Mouse (Mus musculus): ENCODE results near the gene Pusl1.

Gene Pusl1

DNA sequence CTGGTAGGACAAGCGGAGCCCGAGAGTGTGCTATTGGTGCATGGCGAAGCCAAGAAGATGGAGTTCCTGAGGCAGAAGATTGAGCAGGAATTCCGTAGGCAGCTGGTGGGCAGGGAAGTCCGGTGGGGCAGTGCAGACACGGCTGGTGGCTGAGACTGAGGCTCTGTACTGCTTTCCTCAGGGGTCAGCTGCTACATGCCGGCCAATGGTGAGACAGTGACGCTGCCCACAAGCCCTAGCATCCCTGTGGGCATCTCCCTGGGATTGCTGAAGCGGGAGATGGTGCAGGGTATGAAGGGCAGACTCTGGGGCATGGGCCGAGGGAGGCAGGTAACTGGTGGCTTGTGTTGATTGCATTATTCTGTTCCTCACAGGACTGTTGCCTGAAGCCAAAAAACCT, 3.9 kb downstream of the Pusl1 start:
- DNase-seq (ENCODE audit: low spot score in 2 of 2) = no peak

DNA sequence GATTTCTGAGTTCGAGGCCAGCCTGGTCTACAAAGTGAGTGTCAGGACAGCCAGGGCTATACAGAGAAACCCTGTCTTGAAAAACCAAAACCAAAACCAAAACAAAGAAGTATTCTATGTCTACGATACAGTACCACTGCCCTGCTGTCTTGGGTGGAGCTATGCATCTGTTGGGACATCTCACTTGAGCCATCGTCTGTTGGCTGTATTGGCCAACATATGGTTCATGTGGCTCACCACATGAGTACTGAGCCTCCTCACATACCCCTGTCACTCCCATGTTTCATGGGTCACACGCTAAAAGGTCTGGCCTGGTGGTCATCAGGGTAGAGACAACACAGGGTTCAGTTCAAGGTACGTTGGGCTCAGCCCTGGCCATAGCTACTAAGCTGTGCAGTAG, 5.3 kb downstream of the Pusl1 start:
- DNase-seq (ENCODE audit: low spot score in 2 of 2) = no peak

DNA sequence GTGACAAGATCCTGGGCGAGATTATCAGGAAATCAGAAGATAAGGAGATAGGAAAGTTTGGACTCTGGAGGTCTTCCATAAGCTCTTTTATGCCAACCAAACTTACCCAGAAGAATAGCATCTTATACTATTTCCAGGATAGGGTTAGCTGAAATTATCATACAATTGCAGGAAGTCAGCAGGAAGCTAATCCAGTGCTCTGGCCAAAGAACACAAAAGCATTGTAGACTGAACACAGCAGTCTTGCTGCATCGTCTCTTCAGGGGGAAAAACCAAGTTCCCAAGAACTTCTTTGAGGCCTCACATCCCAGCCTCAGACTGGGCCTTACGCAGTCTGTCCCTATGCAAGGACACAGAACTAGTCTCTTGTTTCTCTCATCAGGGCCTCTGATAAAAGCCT, 8.0 kb downstream of the Pusl1 start:
- DNase-seq (ENCODE audit: low spot score in 2 of 2) = no peak

DNA sequence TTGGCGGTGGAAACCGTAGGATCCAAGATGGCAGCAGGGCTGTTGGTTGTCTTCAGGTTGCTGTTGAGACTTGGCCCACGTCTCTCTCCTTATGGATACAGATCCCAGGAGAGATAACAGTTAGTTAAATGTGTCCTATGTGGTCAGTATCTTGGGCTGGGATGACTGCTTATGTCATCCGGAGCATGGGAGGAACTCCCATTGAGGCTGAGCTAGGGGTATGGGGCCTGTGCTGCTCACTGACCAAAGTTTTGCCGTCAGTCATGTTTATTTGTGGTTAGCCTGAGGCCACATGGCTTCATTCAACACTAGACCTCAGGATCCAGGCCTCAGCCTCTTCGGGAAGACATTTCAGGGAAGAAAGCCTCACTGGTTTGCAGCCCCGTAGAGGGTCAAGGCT, 20.2 kb downstream of the Pusl1 start:
- no peak for DNase-seq (ENCODE audit: low spot score in 2 of 2)

DNA sequence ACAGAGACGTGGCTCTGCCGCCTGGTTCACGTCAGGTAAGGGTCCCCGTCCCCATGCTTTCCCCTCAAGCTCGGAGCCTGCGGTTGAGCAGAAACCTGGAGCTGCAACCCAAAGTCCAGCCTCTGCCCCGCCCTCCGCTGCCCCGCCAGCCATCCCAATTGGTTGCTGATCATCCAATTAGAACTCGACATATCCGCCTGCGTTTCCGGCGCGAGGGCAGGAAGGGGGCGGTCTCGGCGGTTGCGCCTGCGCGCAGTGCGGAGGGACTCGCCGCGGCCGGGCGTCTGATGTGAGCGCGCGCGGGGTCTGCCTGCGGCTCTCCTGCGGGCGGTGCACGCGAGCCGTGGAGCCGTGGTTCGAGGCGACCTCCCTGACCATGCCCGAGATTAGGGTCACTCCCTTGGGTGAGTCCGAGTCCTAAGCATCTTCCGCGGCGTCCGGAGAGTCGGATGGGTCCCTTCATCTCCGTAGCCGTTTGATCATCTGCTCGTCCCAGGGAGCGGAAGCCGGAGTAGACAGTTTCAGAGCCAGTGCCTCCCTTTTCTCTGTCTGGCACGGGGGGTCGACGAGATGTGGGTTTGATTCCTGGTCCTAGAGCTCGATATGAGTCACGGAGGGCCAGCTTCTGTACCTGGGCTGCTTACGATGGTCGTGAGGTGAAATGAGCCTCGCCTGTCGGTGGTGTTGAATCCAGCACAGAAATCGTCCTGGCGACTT, 22.1 kb downstream of the Pusl1 start, which contains the start of the genes Cptp and Ints11:
TSS of gene Cptp (minus strand) at position 124 of the 717 bp plus-strand sequence.
TSS of gene Ints11 (plus strand) at position 230 of the 717 bp plus-strand sequence.
- DNase-seq (ENCODE audit: low spot score in 2 of 2) = peak; percentile 92 to 97

DNA sequence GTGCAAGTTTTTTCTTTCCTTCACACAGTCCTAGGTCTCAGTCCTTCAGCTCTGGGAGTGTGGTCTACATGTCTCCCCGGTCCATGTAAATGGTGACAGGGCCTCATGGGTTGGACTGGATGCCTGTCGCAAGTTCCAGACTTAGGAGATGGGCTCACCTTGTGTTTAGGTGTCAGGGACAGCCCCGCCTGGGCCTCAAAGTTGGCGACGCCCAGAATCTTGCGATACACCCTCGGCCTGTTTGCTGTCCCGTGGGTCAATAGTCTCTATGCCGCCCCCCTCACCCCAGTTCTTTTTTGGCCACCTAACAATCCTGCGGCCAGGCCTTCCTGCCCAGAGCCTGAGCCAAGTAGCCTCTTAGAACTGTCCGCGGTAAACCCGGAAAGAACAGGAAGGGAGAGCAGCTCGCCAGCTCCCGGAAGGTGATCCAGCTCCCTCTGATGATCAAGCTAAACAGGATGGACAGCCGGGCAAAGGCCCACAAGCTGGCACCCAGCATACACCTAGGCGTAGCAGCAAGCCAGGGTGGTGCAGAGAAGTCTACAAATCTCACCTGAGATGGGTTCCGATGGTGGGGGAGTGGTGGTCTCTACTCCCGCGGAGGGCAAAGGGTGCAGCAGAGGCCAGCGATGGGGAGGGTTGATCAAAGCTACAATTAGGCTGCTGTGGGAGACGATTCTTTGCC, 22.8 kb downstream of the Pusl1 start:
- no peak for DNase-seq (ENCODE audit: low spot score in 2 of 2)

DNA sequence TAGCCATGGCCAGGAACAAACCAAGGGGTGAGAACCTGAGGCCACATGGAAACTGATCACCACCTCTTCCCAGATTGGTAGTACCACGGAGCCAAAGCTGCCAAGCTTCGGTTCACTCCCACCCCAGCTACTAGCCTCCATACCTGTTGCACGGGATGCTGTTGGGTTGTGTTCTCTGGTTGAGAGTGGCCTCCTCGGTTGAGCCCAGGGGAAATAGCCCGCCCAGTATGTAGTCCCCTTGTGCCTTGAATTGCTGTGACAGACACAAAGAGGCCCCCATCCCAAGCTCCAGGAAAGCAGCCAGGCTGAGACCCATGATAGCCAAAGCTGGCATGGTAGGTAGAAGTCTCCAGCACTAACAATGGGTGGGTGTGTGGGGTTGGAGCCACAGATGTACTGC, 28.6 kb downstream of the Pusl1 start, which contains the start of gene Tas1r3:
TSS of gene Tas1r3 (minus strand) at position 362 of the 400 bp plus-strand sequence.
- peak in 1 of 2 experiments; percentile 8 for DNase-seq (ENCODE audit: low spot score in 2 of 2)

DNA sequence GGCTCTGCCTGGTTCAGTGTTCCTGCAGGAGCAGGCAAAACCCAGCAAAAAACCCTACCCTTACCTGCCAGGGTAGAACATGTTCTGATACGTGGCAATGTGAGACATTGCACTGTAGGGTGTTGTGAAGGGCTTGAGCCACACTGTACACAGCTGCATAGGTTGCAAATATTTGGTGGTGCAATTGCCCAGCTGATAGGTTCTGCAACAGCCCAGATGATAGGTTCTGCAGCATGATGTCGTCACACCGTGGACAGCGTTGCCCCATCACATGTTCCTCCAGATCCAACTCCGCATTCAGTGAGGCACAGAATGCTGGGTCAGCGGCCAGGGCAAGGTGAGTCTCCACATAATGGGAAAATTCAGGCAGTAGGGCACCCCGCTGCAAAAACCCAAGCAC, 29.8 kb downstream of the Pusl1 start:
- peak in 1 of 2 experiments; percentile 8 for DNase-seq (ENCODE audit: low spot score in 2 of 2)

DNA sequence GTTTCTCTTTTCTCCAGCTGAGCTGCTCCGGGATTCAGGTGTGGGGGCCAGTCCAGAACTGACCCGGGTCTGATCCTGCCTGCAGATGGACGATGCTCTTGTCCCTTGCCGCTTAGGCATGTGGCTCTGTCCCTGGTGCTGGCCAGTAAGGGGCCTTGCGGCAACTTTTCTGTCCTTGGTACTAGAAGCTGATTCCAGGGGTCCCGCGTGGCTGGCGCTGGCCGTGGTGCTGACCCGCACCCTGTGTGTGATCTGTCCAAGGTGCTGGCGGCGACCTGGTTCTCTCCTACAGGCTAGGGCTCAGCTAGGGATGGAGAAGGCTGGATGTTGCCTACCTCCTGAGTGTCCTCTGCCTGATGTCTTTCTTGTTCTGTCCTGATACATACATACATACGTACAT, 32.3 kb downstream of the Pusl1 start:
- DNase-seq (ENCODE audit: low spot score in 2 of 2) = no peak

DNA sequence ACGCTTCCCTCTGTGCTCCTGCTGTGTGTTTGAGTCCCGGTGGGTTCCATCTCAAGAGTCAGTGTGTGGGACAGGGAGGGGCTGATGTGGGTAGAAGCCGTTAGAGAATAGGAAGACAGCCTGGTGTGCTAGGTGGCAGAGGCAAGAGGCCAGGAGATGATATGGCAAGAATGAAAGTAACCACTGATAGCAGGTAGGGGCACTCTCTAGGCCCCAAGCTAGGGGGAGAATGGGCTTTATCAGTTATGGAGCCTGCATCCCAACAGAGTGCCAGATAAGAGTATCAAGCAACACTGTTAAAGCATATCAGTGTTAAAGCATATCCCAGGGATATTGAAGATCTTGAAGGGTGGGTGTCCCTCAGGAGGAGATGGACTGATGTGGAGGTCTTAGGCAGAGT, 34.7 kb downstream of the Pusl1 start:
- DNase-seq (ENCODE audit: low spot score in 2 of 2) = no peak

DNA sequence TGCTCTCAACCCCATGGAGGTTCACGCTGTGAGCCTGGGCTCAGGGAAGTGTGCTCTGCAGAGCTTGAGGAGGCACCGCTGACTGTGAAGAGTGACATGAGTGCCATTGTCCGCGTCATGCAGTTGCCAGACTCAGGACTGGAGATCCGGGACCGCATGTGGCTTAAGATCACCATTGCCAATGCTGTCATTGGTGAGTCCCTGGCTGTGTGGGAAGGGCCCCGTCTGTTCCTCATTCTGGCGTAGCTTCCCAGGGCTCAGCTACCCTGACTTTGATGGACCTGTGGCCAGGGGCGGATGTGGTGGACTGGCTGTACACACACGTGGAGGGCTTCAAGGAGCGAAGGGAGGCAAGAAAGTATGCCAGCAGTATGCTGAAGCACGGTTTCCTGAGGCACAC, 35.5 kb downstream of the Pusl1 start:
- no peak for DNase-seq (ENCODE audit: low spot score in 2 of 2)

DNA sequence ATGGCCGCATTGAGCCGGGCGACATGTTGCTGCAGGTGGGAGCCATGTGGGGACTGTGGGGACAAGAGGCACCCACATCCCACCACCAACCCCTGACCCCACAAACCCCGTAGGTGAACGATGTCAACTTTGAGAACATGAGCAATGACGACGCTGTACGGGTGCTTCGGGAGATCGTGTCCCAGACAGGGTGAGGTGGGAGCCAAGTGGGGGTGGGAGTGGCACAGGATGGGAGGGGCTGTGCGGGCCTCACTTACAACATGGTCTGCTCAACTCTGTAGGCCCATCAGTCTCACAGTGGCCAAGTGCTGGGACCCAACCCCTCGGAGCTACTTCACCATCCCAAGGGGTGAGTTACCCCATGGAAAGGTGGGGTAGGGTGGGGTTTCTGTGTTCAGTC, 36.6 kb downstream of the Pusl1 start:
- no peak for DNase-seq (ENCODE audit: low spot score in 2 of 2)

DNA sequence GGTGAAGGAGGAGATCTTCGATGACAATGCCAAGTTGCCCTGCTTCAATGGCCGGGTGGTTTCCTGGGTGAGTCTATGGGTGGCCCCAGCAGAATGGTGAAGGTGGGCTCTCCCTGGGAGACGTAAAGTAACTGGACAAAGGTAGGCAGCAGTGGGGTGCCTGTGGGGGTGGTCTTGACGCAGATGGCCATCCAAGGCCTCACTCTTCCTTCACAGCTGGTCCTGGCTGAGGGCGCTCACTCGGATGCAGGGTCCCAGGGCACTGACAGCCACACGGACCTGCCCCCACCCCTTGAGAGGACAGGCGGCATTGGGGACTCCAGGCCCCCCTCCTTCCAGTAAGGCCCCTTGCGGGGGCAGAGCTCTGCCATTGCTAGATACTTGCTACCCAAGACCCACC, 38.2 kb downstream of the Pusl1 start:
- no peak for DNase-seq (ENCODE audit: low spot score in 2 of 2)

DNA sequence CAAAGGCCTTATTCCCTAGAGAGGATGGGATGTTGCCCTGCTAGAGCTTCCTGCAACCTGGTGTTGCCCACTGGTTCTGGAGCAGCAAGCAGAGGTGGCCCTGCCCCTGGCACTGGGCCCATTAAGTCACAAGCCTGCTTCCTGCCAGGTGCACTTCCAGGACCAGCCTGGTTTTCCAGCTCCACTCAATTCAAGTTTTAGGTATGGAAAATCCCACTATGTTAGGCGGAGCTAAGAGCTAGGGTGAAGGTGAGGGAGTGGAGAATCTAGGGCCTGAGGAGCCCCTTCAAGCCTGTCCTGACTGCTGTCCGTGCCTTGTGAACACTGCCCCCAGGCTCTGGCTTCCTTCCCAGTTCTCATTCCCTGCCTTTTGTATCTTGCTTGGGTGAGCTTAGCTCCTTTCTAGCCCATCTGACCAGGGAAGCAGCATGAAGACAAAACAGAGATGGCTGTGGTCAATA, 39.6 kb downstream of the Pusl1 start:
- DNase-seq (ENCODE audit: low spot score in 2 of 2) = no peak

DNA sequence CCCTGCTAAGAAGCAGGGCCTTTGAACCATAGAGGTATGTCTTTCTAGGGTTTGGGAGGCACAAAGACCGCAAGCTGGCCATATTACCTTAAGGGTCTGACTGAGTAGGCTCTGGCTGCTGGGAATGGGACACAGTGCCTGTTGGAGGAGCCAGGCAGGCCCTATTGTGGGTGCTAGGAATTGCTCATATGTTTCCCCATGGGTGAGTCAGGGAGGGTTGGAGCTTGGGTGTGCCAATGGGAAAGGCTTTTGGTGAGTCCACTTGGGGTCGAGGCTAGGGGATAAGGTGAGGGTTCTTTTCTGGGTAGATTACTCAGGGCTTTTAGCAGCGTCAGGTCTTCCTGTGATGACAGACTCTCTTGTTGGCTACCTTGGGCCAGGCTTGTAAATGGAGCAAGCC, 40.2 kb downstream of the Pusl1 start:
- no peak for DNase-seq (ENCODE audit: low spot score in 2 of 2)

DNA sequence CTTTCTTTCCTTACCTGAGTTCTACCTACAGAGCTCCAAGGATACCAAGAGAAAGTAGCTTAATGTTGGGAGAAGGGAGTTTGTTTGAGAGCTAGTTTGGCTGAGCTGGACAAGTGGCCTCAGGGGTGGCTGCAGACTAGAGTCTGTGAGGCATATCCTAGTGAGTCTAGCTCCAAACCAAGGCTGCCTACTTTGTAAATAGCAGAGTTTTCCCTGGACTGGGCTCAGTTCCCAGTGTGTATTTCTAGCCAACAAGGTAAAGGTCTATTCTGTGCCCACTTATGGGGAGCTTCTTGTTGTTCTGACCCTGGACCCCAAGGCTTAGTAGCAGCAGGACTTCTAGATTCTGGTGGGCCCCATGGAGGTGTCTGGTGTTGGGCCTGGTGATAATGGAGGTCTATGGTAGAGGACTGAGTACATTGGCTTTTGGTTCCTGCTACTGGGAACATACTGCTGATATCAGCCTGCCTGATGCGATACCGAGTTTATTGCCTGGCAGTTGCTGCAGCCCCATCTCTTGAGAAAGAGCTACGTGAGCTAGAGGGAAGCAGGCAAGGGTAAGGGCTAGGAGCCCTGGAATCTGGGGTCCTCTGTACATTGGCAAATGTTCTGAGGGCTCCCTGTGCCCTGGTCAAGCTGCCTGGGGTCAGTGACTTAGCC, 41.7 kb downstream of the Pusl1 start:
- no peak for DNase-seq (ENCODE audit: low spot score in 2 of 2)

DNA sequence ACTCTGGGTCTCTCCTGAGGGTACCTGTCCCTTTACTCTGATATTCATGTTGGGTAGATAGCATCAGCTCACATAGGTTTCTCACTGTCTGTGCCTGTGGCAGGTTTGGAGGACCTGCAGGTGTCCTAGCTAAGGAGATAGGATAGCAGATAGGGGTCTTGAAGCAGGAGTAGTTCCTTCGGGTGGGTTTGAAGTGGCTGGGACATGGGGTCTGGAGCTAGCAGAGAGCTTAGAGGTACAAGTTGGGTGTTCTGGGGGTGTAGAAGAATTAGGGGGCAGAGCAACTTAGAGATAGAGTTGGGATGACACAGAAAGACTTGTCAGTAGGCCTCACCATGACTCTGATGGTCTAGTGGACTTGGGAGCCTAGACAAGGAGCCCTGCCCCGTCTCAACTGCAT, 42.2 kb downstream of the Pusl1 start:
- no peak for DNase-seq (ENCODE audit: low spot score in 2 of 2)

DNA sequence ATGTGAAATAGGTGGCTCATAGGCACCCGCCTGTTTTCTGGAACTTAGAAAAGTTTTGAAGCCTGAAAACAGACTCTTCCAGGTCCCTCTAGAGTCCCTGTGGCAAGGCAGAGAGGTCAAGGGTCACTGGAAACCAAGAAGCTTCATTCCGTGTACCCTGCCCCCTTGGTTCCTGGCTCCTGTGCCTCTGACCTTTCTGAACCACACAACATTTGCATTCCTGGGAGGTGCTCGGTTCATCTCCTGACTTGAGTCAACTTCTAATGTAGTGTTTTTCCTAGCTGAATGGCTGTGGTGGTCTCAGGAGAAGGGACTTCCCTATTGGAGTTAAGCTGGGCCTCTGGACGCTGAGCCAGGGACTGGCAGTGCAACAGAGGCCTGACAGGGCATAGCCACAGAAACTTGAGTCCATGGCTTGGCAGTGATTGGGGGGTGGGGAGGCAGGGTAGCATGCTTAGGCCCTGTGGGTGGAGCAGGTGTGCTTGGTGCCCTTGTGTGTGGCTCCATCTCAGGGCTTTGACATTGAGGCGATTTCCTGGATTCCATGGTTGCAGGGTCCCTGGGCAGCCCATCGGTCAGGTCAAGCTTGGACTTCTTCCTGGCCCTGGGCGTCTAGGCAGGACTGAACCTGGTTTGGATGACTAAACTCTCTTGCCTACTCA, 43.0 kb downstream of the Pusl1 start:
- DNase-seq (ENCODE audit: low spot score in 2 of 2) = no peak

DNA sequence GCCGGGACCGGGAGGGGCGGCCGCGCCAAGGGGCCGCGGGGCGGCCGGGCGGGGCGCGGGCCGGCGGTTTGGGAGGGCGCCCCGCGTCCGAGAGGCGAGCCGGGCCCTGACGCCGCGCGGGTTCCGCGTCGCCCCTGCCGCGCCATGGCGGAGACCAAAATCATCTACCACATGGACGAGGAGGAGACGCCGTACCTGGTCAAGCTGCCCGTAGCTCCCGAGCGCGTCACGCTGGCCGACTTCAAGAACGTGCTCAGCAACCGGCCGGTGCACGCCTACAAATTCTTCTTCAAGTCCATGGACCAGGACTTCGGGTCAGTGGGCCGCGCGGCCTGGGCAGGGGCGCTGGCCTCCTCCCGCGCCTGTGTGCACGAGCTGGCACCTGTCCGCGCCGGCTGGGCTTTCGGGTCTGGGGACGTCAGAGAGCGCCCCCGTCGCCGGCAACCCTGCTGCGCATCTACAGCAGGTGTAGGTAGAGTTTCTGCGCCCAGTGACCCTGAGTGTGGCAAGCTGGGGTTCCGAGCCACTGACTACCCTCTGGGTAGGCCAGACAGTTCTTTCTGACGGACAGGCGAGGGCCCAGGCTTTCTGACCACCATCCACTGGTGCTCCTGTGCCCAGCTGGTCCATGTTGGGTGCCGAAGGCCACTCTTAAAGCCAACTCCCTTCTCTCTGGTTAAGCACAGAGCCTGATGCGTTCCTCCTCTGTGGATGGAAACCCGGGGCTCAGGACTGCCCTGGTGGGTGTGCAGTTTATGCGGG, 43.8 kb downstream of the Pusl1 start:
- DNase-seq (ENCODE audit: low spot score in 2 of 2) = no peak

DNA sequence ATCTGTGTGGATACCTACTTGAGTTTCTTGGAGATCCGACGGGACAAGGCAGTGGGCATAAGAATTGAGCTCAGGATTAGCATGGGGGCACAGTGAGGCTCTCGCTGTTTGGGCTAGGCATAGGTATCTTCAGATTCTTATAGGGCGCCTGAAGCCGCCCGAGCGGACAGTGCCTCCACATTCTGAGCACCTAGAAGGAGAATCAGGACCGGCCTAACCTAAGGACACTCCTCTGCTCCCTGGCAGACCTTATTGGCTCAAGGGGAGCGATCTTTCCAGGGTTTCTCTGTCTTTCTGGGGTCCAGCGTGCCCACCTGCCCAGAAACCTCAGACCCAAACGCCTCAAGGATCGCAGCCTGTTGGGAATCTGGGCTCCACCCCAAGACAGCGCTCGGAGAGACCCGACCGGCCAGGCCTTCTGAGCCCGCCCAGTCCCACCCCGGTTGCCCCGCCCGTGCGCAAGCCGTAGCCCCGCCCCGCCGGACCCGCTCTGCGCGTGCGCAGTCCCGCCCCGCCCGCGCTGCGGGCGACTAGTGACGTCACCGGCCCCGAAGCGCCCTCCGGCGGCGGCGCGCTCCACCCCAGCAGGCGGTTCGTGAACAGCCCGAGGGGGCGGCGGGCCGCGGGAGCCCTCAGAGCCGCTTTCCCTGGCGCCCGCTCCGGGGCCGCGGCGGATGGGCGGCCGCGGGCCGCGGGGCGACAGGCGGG, 44.6 kb downstream of the Pusl1 start, which contains the start of gene Dvl1:
TSS of gene Dvl1 (plus strand) at position 532 of the 708 bp plus-strand sequence.
- peak; percentile 78 to 92 for DNase-seq (ENCODE audit: low spot score in 2 of 2)

DNA sequence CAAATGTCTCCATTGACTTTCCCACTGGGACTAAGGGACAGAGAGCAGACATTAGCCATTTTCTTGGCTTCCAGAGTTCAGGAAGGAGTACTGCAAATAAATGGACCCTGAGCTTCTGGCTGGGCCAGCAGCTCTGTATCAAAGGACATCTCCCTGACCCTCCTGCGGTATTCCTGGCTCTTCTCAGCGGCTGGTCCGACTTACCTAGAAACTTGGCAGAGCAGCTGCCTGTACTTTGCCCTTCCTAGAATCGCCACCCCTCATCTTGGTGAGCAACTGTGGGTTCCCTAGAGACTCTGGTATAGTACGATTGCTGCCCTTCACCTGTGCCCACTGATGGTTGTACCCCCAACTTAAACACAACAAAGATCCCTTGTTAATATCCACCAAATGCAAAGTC, 48.4 kb downstream of the Pusl1 start:
- DNase-seq (ENCODE audit: low spot score in 2 of 2) = no peak

All from frontal cortex, postnatal 14 days (tissue).